Mouse (Mus musculus): Measurements from ENCODE around the gene Tnfaip2.

The Tnfaip2 gene

DNA sequence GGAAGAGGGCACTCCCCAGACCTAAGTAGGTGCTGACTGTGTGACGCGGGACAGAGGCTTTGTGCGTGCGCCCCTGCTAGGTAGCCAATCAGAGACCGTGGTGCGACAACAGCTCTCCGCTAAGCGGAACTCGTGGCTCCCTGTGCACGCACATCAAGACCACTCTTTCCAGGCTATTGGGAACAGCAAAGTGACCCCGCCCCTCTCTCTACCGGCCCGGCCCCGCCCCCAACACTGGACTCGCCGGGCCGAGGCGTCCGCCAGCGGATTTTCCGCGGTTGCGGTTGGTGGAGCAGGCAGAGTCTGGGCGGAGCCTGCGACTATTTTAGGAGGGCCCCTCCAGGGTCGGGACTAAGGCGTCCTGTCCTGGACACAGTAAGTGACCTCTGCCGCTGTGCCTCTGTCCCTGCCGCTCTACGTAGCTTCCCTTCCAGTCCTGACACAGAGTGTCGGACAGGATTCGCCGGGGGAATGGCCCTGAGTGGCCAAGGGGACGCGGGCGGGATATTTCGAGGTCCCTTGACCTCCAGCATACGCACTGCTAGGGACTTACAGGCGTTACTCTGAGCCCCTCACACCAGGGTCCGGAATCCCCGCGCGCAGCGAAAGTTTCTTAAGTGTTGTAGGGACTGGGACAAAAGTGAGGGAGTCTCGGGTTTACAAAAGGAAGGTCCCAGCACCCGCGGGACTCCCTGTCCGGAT, at the start of gene Tnfaip2:
Gene Tnfaip2, plus strand, starts transcription at position 161 of the 702 bp plus-strand sequence.
- DNase-seq, result peak; percentile 24

DNA sequence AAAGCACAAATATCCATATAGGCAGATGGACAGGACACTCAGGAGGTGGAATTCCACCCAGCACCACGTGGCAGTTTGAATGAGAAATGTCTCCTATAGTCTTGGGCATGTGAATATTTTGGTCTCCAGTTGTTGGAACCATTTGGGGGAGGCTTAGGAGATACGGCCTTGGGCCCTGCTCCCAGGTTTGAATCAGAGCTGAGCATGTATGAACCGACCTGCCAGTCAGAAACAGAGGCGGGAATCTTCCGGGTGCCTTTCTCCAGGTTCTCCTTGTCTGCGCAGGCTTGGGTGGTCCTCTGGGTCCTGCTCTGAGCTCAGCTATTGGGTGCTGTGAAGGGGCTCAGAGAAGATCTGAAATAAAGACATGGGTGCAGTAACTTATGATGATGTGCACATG, 48.3 kb upstream of the Tnfaip2 start:
- no peak for DNase-seq

DNA sequence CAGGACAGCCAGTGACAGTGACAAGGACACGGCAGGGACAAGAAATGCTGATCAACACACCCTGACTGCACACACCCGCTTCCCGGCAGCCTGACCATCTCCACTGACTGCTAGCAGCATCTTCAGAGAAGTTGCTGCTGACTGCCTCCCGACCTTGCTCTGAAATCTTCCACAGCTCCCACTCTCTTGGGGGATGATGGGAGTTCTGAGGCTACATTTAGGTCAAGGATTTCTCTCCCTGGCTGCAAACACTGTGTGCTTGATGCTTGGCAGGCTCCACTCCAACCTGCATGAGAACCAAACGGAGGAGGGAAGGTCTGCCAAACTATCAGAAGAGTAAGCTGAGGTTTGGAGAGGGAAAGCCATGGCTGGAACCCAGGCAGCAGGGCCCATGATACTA, 45.3 kb upstream of the Tnfaip2 start:
- no peak for DNase-seq

DNA sequence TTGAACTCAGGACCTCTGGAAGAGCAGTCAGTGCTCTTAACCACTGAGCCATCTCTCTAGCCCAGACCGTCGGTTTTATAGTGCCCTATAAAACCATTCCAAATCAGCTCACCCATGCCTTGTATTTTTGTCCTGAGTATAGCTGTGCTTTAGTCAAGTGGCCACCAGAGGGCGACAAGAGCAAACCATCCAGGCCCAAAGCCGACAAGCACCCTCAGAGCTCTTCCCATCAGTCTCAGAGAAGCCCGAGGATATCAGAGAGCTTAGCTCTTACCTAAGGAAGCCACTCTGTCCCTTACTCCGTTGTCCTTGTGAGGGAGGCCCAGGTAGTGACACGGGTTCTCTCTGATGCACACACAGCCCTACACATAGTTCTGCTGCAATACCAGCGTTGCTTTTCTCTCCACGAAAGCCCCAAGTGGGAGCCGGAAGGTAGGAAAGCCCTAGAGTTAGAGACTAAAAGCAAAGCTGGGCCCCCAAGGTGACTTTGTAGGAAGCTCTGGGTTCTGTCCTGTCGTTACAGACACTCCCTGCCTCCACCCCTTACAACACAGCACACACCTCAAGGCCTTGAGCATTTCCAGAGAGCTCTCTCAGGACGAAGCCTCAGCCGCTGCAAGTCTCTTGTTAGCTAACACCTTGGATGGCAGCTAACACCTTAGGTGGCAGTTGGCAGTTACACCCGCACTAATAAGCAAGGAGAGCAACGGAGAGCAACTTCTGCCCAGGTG, 40.6 kb upstream of the Tnfaip2 start:
- DNase-seq, result peak; percentile 63

DNA sequence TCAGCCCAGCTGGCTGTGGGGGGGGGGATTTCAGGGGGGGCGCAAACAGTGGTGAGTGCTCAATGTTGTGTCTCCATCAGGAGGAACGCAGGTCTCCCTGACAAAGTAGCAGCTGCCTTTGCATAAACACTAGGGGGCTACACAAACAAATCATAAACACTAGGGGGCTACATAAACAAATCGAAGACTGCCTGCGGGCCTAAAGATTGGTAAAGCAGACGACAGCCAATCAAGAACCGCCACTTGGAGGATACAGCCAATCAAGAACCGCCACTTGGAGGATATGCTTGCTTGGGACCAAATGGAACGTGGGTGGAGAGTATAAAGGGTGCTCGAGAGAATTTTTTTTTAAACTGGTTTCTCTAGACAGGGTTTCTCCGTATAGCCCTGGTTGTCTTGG, 37.4 kb upstream of the Tnfaip2 start:
- no peak for DNase-seq

DNA sequence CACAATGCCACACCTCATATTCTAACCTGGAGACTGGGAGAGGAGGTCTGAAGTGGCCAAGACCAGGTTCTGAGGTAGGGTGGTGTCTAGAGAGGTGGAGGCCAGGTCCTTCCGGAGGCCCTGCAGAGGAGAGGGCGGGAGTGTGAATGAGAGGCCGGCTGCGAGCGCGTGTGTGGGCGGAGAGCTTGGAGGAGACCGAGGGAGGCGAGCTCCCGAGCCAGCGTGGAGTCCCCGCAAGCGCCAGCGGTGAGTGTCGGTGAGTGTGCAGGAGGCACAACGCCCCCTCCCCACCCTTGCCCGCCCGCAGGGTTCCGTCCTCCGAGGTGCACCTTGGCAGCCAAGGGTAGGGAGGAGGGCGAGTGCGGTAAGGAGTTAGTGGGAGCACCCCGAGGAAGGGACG, 35.6 kb upstream of the Tnfaip2 start, which contains the start of gene Lbhd2:
Gene Lbhd2, plus strand, starts transcription at position 188 of the 400 bp plus-strand sequence.
- DNase-seq, result peak; percentile 22

DNA sequence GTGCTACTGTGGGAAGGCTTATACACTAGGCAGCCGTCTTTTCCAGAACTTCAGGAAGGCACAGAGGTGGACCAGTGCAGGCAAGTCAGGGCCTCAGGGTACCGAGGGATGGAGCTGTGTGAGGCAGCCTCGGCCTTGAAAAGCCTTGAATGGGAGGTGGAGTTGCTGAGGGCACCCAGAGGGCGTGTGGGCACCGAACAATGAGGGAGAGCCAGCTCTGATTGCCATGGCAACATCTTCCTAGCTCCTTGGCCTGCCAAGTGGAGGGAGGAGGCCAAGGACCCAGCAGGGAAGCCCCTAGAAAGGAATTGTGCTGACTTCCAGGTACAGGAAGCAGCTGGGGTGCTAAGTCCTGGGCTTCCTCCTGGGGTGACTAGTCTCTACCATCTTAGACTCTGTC, 32.7 kb upstream of the Tnfaip2 start:
- DNase-seq, result no peak

DNA sequence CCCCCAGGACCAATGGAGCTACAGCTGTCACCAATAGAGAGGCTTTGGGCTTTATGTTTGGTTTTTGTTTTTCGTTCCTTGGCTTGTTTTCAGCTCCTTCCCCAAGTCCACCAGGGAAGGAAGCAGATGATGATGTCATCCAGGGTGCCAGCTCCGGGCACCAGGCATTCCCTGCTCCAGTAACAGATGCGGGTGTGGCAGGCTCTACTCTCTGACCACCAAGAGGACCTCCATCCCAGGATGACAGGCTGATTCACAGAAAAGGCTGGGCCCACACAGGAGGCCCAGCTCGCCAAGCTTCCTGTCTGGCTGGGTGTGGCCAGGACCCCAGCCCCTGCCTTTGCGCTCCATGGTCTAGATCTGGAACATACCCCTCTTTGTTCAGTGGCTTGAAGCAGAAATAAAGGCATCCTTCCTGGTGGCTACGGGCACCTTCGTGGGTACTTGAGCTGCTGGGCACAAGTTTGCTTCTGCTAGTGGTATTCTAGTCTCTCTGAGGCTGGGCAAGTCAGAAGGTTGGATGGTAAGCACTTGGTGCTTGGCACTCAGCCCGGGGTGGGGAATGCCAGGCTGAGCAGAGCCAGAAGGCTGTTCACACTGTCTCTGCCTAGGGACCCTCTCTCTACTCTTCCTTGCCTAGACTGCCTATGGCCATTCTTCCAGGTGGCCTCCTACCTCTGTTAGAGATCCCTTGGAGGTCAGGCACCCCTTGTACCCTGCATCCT, 30.5 kb upstream of the Tnfaip2 start:
- DNase-seq, result no peak

DNA sequence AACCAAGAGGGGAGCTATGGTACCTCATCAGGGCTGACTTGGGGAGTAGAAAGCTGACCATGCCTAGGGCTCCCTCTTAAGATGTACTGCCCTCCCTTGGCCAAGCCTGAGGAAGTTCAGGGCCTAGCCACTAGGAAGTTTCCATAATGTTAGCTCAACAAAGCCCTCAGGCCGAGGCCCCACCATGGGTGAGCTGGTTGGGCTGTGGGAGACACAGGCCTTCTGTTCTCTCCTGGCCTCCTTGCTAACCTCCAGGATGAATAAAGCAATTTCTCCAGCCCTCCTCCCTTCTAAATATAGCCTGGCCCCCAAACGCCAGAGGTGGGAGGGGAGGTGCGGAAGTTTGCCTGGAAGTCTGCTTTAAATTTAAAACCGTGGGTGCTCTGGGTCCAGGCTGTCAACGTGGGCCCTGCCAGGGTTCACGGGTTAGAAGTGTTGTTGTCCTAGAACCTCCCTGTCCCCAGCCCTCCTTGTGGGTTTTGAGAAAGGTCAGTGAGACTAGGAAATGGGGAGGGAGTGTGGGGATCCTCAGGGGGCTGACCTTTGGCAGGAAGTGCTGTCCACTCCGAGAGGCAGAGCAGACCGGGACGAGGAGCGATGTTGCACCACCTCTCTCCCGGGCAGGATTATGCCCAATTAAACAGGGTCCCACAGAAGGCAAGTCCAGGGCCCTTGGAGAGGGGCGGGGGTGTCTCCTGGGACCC, 29.5 kb upstream of the Tnfaip2 start:
- DNase-seq, result no peak

DNA sequence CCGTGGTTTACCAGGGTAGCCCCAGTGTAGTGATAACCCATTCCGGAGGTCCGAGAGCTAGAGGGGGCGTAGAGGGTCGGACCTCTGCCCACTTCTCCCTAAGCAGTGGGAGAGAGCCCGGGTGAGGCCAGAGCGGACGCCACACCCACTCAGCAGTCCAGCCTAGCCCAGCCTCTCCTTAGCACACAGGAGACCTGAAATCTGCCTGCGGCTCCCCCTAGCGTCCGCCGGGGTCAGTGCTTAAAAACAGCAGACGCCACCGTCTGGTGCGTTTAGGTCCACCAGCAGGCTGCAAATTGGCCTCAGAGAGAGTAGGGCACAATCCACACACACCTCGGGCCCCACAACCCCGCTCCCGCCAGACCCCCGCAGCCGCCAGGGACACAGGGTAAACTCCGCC, 29.0 kb upstream of the Tnfaip2 start:
- DNase-seq, result peak; percentile 83

DNA sequence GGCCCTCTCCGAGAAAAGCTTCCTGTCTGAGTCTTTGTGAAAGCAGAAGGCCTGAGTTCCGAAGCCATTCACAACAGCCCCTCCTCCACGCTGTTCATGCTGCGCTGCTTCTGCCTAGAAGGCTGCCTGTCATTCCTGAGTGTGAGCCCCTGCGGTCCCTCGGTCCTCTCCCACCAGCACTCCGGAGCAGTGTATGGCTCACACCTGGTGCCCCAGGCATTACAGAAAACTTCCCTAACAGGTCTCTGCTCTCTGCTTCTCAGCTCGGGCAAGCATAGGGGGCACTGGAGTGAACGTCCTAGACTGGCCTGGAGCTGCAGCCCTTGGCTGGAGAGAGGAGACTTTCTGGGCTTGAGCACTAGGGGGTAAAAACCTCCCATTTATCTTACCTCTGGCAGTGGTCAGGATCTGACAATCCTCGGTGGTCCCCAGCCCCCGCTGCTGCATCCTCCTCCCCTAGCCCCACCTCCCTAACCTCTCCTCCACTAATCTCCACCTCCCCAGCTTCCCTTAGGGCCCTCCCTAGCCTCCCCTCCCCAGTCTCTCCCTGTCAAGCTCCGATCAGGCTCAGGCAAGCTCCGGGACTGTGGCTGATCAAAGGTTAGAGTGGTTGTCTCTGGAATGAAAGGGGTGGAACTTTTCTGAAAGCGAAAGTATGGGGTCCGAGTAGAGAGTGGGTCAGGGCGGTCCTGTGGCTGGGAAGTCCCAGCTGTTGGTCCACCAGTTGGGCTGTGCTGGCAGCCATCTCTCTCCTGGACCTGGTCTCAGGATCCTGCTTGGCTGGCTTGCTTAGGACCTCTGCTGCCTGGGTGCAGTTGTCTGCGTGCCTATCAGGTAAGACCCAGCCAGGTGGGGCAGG, 25.1 kb upstream of the Tnfaip2 start, which contains the start of gene Exoc3l4:
Gene Exoc3l4, plus strand, starts transcription at position 97 of the 859 bp plus-strand sequence.
- no peak for DNase-seq

DNA sequence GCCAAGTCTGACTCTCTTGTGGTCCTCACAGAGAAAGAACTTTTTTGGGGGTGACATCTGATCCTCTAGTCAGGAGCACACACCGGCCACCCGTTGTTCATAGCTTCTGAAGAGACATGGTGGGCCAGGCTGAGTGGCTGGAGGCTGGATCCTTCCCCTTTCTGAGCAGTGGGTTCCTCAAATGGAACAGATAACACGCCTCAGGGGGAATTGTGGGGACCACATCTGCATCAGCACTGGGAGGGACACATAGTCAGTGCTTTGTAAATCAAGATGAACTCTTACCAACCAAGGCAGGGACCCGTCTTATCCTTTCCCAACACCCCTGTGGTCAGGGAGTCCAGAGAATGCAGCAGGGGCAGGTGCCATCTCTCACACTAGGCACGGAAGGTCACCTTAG, 22.4 kb upstream of the Tnfaip2 start:
- DNase-seq, result no peak

DNA sequence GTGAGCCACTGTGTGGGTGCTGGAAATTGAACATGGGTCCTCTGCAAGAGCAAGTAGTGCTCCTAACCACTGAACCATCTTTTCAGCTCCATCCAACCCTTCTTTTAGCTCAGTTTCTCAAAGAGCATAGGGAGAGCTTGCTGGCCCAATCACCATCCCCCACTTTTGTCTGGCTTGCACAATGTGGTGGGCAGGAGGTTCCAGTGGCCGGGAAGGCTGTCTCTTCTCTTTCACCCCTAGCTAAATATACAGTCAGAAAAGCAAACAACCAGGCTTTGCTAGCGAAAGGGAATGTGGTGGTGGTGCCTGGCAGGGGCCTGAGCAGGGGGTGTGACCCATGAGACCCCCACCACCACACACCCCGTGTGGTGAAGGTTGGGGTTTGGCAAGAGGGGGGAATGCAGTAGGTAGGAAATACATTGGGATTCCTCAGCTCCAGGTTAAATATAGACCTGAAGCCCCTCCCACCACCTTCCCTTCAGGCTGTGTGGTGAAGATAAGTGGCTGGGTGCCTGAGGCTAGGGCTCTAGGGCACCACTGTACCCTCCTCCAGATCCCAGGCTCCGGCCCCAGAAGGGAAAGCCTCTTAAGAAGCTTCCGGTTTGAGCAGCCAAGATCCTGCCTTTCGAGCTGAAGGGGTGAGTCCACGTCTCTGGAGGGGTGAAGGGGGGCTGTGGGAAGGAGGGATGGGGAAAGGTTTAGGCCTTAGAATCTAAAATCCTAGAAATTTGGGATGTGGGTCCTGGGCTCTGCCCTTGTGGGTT, 21.1 kb upstream of the Tnfaip2 start:
- no peak for DNase-seq

DNA sequence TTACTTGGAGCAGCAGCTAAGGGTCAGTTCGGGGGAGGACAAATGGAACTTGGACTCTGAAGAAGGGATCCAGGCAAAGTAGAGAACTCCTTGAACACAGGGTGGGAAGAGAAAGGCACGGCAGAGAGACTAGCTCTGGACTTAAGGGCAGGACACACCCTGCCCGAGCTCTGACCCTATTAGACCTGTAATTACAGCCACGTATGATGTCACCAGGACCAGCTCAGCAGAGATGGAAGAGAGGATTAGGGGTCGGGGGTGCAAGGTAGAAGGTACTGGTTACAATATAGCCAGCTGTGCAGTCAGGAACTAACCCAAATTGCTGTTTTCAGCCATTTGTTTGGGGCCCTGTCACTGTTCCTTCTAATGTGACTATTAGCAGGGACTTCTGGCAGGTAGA, 19.4 kb upstream of the Tnfaip2 start:
- no peak for DNase-seq

DNA sequence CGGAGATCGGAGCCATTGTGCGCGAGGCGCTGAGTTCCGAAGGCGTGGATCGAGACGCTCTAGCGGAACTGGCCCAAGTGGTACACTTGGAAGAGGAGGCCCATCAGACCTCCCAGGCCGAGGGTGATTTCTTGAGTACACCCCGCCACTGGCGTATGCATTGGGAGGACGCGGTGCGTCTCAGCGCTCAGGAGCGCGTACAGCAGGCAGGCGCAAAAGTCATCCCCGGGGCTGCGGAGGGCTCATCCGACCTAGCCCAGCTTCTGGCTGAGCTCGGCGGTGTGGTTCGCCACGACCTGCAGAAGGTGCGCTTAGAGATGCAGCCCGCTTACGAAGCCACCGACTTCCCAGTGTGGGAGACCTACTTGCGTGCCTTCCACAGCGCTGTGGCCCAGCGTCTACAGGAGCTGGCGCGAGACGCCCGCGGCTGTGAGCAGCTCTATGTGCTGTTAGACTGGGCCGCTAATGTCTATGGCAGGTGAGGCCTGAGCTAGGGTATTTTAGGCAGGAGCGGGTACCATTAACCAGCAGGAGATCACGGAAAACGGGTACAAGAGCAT, 18.6 kb upstream of the Tnfaip2 start:
- no peak for DNase-seq

DNA sequence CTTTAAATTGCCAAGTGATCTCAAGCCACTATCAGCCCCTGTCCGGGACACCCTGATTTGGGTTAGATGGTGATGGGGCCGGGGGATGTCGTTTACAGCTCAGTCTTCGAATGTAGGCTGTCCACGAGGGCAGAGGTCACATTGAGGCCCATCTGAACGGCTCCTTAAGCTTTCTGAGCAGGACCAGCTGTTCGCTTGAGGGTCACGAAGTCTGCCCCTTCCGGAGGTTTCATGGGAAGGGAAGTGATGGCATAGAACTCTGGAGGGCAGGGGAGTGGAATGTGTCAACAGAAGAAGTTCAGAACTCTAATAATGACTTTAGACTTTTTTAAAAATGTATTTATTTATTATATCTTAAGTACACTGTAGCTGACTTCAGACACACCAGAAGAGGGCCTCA, 17.7 kb upstream of the Tnfaip2 start:
- no peak for DNase-seq

DNA sequence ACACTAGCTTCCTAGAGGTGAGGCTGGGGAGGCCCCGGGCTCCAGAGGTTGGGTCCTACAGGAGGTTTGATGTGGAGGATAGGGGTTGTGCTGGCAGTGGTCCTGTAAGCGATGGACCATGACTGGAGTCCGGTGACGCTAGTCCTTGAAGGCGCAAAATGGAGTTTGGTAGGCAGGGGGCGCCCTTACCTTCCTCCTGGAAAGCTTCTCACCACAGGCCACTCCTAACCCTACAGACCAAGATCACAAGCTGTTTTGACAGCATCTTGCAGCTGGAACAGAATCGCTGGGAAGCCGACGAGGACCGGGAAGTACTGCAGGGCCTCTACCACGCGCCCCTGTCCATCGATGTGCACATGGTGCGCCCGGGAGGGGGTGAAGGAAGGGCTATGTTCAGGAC, 17.0 kb upstream of the Tnfaip2 start:
- DNase-seq, result peak; percentile 68

DNA sequence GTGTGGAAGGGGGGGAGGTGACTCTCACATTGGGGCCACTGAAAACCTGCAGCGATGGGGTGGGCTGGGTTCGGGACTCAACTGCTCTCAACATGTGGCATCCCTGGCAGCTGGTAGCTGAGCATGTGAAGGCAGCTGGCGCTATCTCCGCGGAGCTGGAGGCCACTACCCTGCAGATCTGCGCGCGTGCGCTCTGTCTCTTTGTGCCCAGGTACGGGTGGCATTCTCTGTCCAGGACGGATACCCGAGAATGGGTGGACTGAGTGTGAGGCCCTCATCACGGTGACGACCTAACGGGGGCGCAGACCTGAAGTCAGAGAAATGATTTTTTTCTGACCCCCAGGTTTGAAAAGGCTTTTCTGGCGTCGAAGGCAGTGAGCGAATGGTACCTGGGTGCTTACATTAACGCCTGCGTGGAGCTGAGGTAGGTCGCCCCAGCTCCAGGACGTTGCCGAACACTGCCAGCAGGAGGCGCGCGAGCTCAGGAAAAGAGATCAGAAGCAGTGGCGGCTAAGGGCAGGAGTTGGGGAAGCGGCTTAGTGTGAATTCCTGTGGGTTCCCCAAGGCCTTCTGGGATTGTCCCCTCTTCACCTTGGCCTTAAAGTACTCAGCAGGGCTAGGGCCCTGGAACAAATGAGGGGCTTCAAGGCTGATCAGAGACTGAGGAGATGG, 16.3 kb upstream of the Tnfaip2 start:
- DNase-seq, result peak; percentile 86

DNA sequence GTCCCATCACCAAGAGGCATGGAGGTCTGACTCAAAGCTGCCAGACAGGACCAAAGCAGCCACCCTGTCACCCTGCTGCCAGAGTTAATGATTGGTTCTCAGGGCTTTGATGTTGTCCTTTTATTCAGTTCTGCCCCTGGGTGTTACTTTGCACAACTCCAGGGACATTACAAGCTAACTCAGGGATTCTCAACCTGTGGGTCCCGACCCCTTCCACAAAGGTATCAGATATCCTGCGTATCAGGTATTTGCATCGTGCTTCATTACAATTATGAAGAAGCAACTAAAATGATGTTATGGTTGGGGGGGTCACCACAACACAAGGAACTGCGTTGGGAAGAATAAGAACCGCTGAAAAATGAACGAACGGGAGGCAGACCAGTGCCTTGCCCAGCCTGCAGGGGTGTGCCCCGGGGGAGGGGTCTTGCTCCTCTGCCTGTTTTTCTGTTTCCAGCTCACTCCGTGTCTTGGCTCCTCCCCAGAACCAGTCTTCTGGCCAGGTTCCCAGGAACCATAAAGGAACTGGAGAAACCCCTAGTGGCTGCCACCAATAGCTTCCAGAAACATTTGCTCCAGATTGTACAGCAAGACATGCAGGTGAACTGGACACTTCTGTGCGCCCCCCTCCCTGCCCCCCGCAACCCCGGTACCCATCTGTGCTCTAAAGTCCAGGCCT, 14.7 kb upstream of the Tnfaip2 start:
- DNase-seq, result no peak

DNA sequence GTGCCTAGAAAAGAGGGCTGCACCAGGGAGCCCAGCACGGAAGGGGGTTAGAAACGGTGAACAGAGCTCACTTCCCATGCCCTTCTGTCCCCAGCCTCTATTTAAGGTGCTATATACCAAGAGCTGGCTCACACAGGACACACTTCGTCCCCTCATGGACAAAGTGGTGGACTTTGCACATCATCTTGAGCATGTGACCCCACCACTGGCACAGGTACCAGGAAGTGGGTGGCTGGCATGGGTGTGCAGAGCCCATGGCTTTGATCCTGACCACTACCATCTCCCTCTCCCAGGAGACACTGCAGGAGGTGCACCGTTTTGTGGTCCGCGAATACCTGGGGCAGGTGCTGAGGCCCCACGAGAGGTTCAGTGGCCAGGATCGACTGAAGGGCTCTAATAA, 13.9 kb upstream of the Tnfaip2 start:
- no peak for DNase-seq
